Mouse (Mus musculus): Measurements from ENCODE around the gene Bmp7. TPM values are rescaled to one million over a fixed set of nuclear protein-coding genes. Genes with fewer than 3 reads are reported as not detected.
A peak's percentile ranks its signal among the peaks of the same experiment; 100 is the strongest.

Gene Bmp7
- polyA plus RNA-seq, 1 experiment from 2014 or later: 13.2 TPM

GRCm38 (mm10) chr2:172909463-172909862 lies 30.7 kb downstream of the Bmp7 start:
- Histone ChIP-seq H3K9me3 (ENCODE audit: control insufficient read depth, low read length) (no peaks in the 10 kb centered on the region), H3K9ac (replicated peaks; ENCODE audit: low read length) (no peak overlapping the region), H3K27me3 (ENCODE audit: control insufficient read depth, insufficient read depth, low read length) (no peaks in the 10 kb centered on the region), H3K27ac (replicated peaks; ENCODE audit: low read depth, low read length) (no peak overlapping the region), H3K36me3 (ENCODE audit: control insufficient read depth, insufficient read depth, low read length) (no peaks in the 10 kb centered on the region), H3K4me3 (replicated peaks; ENCODE audit: low read depth, low read length) (no peak overlapping the region), H3K4me1 (ENCODE audit: control insufficient read depth, insufficient read depth, low read length) (peaks cover 12% of the 10 kb centered on the region; the same call in 1 of the 2 replicates), H3K4me2 (ENCODE audit: low read length) (no peak overlapping the region)
- 29% methylated on average over 6 of the region's 6 CpGs for WGBS
- ATAC-seq (ENCODE audit: low FRiP score, low TSS enrichment) (peak; percentile 53; the same call in 1 of the 2 replicates), DNase-seq (peak; percentile 57)

GRCm38 (mm10) chr2:172906146-172906545 lies 34.0 kb downstream of the Bmp7 start:
- Histone ChIP-seq H3K9ac (replicated peaks; ENCODE audit: low read length) (no peak overlapping the region), H3K27me3 (ENCODE audit: control insufficient read depth, insufficient read depth, low read length) (no peaks in the 10 kb centered on the region), H3K27ac (replicated peaks; ENCODE audit: low read depth, low read length) (no peak overlapping the region), H3K9me3 (ENCODE audit: control insufficient read depth, low read length) (no peaks in the 10 kb centered on the region), H3K36me3 (ENCODE audit: control insufficient read depth, insufficient read depth, low read length) (no peaks in the 10 kb centered on the region), H3K4me3 (replicated peaks; ENCODE audit: low read depth, low read length) (no peak overlapping the region), H3K4me1 (ENCODE audit: control insufficient read depth, insufficient read depth, low read length) (0 out of 2 replicates have a peak, but pooled peaks cover 12% of the 10 kb centered on the region), H3K4me2 (ENCODE audit: low read length) (no peak overlapping the region)
- no peak for ATAC-seq (ENCODE audit: low FRiP score, low TSS enrichment)
- whole genome bisulfite sequencing: 81% methylated on average over 9 of the region's 9 CpGs
- DNase-seq: no peak

GRCm38 (mm10) chr2:172905057-172905456 lies 35.1 kb downstream of the Bmp7 start:
- Histone ChIP-seq H3K9ac (replicated peaks; ENCODE audit: low read length) (no peak overlapping the region), H3K9me3 (ENCODE audit: control insufficient read depth, low read length) (no peaks in the 10 kb centered on the region), H3K4me3 (replicated peaks; ENCODE audit: low read depth, low read length) (no peak overlapping the region), H3K4me1 (ENCODE audit: control insufficient read depth, insufficient read depth, low read length) (0 out of 2 replicates have a peak, but pooled peaks cover 12% of the 10 kb centered on the region), H3K27ac (replicated peaks; ENCODE audit: low read depth, low read length) (no peak overlapping the region), H3K36me3 (ENCODE audit: control insufficient read depth, insufficient read depth, low read length) (no peaks in the 10 kb centered on the region), H3K4me2 (ENCODE audit: low read length) (no peak overlapping the region), H3K27me3 (ENCODE audit: control insufficient read depth, insufficient read depth, low read length) (no peaks in the 10 kb centered on the region)
- WGBS: 94% methylated on average over 5 of the region's 5 CpGs
- ATAC-seq (ENCODE audit: low FRiP score, low TSS enrichment) (no peak), DNase-seq (no peak)

- Histone ChIP-seq H3K4me3 (replicated peaks; ENCODE audit: low read depth, low read length) (no peak overlapping the region), H3K9ac (replicated peaks; ENCODE audit: low read length) (no peak overlapping the region)
- ATAC-seq (ENCODE audit: low FRiP score, low TSS enrichment): no peak
Observed at GRCm38 (mm10) chr2:172904614-172905013, 35.5 kb downstream of the Bmp7 start.

GRCm38 (mm10) chr2:172903523-172903922 lies 36.6 kb downstream of the Bmp7 start:
- no peak for ATAC-seq (ENCODE audit: low FRiP score, low TSS enrichment)
- Histone ChIP-seq H3K27ac (replicated peaks; ENCODE audit: low read depth, low read length) (no peak overlapping the region), H3K9ac (replicated peaks; ENCODE audit: low read length) (no peak overlapping the region), H3K27me3 (ENCODE audit: control insufficient read depth, insufficient read depth, low read length) (no peaks in the 10 kb centered on the region), H3K4me1 (ENCODE audit: control insufficient read depth, insufficient read depth, low read length) (0 out of 2 replicates have a peak, but pooled peaks cover 3% of the 10 kb centered on the region), H3K36me3 (ENCODE audit: control insufficient read depth, insufficient read depth, low read length) (no peaks in the 10 kb centered on the region), H3K4me2 (ENCODE audit: low read length) (no peak overlapping the region), H3K4me3 (replicated peaks; ENCODE audit: low read depth, low read length) (no peak overlapping the region), H3K9me3 (ENCODE audit: control insufficient read depth, low read length) (no peaks in the 10 kb centered on the region)
- DNase-seq: no peak
- 88% methylated on average over 8 of the region's 8 CpGs for WGBS

More at GRCm38 (mm10) chr2:172904614-172905013, 35.5 kb downstream of the Bmp7 start:
- 83% methylated on average over 6 of the region's 6 CpGs for WGBS
- Histone ChIP-seq H3K27me3 (ENCODE audit: control insufficient read depth, insufficient read depth, low read length) (no peaks in the 10 kb centered on the region), H3K36me3 (ENCODE audit: control insufficient read depth, insufficient read depth, low read length) (no peaks in the 10 kb centered on the region), H3K27ac (replicated peaks; ENCODE audit: low read depth, low read length) (no peak overlapping the region), H3K4me1 (ENCODE audit: control insufficient read depth, insufficient read depth, low read length) (0 out of 2 replicates have a peak, but pooled peaks cover 11% of the 10 kb centered on the region), H3K4me2 (ENCODE audit: low read length) (no peak overlapping the region), H3K9me3 (ENCODE audit: control insufficient read depth, low read length) (no peaks in the 10 kb centered on the region)
- DNase-seq: no peak

DNA sequence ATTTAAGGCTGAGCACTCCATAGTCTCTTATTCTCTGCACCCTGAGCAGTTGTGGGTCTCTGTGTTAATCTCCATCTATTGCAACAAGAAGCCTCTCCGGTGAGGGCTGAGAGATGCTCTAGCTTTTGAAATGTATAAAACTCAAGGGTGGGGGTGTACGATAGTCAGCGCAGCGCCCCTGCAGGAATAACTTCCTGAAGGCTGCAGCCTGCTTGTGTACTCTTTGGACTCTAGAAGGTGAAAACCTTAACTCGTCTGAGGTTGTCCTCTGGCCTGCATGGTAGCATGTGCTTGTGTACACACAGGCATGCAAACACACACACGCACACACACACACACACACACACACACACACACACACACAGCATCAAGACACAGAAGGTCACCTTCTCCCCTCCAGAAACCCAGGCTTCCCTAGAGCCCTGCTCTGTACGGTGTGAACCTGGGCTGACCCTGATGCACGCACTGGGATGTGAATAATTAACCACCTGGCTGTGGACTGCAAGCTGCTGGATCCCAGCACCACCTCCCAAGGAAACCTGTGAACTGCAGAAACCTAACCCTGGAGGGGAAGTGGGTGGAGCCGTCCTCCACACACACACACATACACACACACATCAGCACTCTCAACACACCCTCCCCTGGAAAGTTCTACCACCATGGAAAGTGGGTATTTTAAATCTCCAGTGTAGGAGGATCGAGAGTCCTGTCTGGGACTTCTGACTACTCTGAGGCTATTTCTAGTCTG lies 39.0 kb downstream of the Bmp7 start:
- no peak overlapping the region for H3K4me2 ChIP-seq (ENCODE audit: low read length)
- no peaks in the 10 kb centered on the region for H3K9me3 ChIP-seq (ENCODE audit: control insufficient read depth, low read length)
- DNase-seq (no peak), ATAC-seq (ENCODE audit: low FRiP score, low TSS enrichment) (no peak)
- H3K9ac ChIP-seq (replicated peaks; ENCODE audit: low read length): no peak overlapping the region
- no peak overlapping the region for H3K27ac ChIP-seq (replicated peaks; ENCODE audit: low read depth, low read length)
- H3K27me3 ChIP-seq (ENCODE audit: control insufficient read depth, insufficient read depth, low read length): no peaks in the 10 kb centered on the region
- no peaks in the 10 kb centered on the region for H3K36me3 ChIP-seq (ENCODE audit: control insufficient read depth, insufficient read depth, low read length)
- no peak overlapping the region for H3K4me3 ChIP-seq (replicated peaks; ENCODE audit: low read depth, low read length)
- H3K4me1 ChIP-seq (ENCODE audit: control insufficient read depth, insufficient read depth, low read length): no peaks in the 10 kb centered on the region
- WGBS: 78% methylated on average over 10 of the region's 10 CpGs

- no peaks in the 10 kb centered on the region for H3K9me3 ChIP-seq (ENCODE audit: control insufficient read depth, low read length)
- no peak overlapping the region for H3K9ac ChIP-seq (replicated peaks; ENCODE audit: low read length)
Observed at GRCm38 (mm10) chr2:172889756-172890443, 50.2 kb downstream of the Bmp7 start.

GRCm38 (mm10) chr2:172889222-172889621 lies 50.9 kb downstream of the Bmp7 start:
- no peaks in the 10 kb centered on the region for H3K4me1 ChIP-seq (ENCODE audit: control insufficient read depth, insufficient read depth, low read length)
- ATAC-seq (ENCODE audit: low FRiP score, low TSS enrichment): 0 out of 2 replicates have a peak, but pooled peaks have one; percentile 31
- no peaks in the 10 kb centered on the region for H3K27me3 ChIP-seq (ENCODE audit: control insufficient read depth, insufficient read depth, low read length)
- H3K4me3 ChIP-seq (replicated peaks; ENCODE audit: low read depth, low read length): no peak overlapping the region
- H3K9me3 ChIP-seq (ENCODE audit: control insufficient read depth, low read length): no peaks in the 10 kb centered on the region
- no peak for DNase-seq
- no peak overlapping the region for H3K9ac ChIP-seq (replicated peaks; ENCODE audit: low read length)
- WGBS: 50% methylated on average over 12 of the region's 12 CpGs
- H3K36me3 ChIP-seq (ENCODE audit: control insufficient read depth, insufficient read depth, low read length): no peaks in the 10 kb centered on the region
- no peak overlapping the region for H3K4me2 ChIP-seq (ENCODE audit: low read length)
- no peak overlapping the region for H3K27ac ChIP-seq (replicated peaks; ENCODE audit: low read depth, low read length)

More at GRCm38 (mm10) chr2:172889756-172890443, 50.2 kb downstream of the Bmp7 start:
- no peaks in the 10 kb centered on the region for H3K4me1 ChIP-seq (ENCODE audit: control insufficient read depth, insufficient read depth, low read length)
- H3K27me3 ChIP-seq (ENCODE audit: control insufficient read depth, insufficient read depth, low read length): no peaks in the 10 kb centered on the region
- 80% methylated on average over 15 of the region's 15 CpGs for WGBS
- no peak overlapping the region for H3K4me3 ChIP-seq (replicated peaks; ENCODE audit: low read depth, low read length)
- H3K27ac ChIP-seq (replicated peaks; ENCODE audit: low read depth, low read length): no peak overlapping the region
- H3K36me3 ChIP-seq (ENCODE audit: control insufficient read depth, insufficient read depth, low read length): no peaks in the 10 kb centered on the region
- ATAC-seq (ENCODE audit: low FRiP score, low TSS enrichment) (no peak), DNase-seq (no peak)
- H3K4me2 ChIP-seq (ENCODE audit: low read length): no peak overlapping the region

Measured in midbrain, embryonic 14.5 days (tissue).